Mouse (Mus musculus) left cerebral cortex, postnatal 4 days (tissue): Measurements from ENCODE around the gene Arhgef1. TPM values are rescaled to one million over a fixed set of nuclear protein-coding genes. Genes with fewer than 3 reads are reported as not detected.
A peak's percentile ranks its signal among the peaks of the same experiment; 100 is the strongest.

ENCODE experiments used
- DNase-seq: peaks from one replicate; pipeline ENCODE4 v3.0.0-alpha.2; 2022
- intact Hi-C: fragments of 180-260 bp; cut with DNase I; formaldehyde crosslinking; loops from one replicate; pipeline ENCODE4 v1.15.1; 2025
- total RNA-seq, 2 experiments: library from RNA; stranded (reverse); gene quantifications; 2 replicates each; pipeline ENCODE4 v1.2.3; 2021

The Arhgef1 gene
- total RNA-seq, 2 experiments from 2014 or later, result 143 to 147 TPM

DNA sequence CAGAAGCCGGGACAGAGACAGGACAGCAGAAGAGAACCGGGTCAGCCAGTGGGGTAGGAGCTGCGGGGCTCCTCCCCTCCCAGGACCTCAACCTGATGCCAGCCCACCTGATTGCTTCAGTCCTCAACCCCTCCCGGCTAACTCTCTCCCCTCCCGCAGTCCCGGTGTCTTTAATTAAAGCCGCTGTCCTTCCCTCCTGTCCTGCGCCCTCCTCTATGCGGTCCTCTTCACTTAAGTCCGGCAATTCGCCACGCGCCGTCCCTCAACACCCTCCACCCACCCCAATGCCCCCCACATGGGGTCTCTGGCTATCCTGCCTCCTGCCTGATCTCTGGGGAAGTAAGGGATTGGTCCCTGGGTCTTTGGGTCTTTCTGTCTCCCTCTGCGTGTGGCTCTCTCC, 28.9 kb downstream of the Arhgef1 start:
- intact Hi-C loops, result no loop called here
- no peak for DNase-seq

GRCm38 (mm10) chr7:24943641-24944040, 40.9 kb downstream of the Arhgef1 start:
- intact Hi-C loops, result no loop called here
- DNase-seq, result no peak

DNA sequence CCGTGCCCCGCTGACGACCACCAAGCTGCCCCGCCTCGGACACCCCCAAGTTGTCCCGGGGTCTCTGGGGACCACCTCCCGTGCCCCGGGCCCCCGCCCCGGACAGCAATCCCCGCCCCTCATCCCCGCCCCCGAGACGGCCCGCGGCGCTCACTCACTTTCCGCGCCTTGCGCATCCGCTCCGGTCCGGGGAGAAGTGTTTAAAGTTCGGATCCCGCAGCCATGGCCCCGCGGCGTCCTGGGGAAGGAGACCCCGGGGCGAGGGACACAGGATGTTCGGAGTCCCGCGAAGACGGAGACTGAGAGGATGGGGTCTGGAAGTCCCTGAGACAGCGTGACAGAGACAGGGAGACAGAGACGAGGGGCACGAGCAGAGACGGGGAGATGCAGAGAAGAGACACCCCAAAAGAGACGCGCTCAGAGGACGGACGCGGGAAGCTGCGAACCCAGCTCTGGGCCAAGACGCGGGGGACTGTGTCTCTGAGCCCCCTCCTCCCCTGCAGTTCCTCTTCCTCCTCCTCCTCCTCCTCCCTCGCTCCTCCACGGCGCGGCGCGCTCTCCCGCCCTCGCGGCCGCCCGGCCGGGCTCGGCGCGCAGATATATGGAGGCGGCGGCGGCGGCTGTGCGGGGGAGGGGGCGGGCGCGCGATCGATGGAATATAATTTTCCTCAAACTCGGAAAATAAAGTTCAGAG, 41.7 kb downstream of the Arhgef1 start, which contains the start of gene Gm4881:
Gene Gm4881 (minus strand): TSS at position 238 of the 694 bp plus-strand sequence.
- no peak for DNase-seq
- intact Hi-C loops, result no loop called here

- intact Hi-C loops, result no loop called here
- DNase-seq, result no peak
Observed at GRCm38 (mm10) chr7:24947316-24948048, 44.8 kb downstream of the Arhgef1 start.

- intact Hi-C loops, result no loop called here
- no peak for DNase-seq
Observed at GRCm38 (mm10) chr7:24948774-24949173, 46.1 kb downstream of the Arhgef1 start.

GRCm38 (mm10) chr7:24949958-24950623, 47.4 kb downstream of the Arhgef1 start:
- intact Hi-C loops, result no loop called here
- peak; percentile 85 for DNase-seq

GRCm38 (mm10) chr7:24953966-24954365, 51.3 kb downstream of the Arhgef1 start:
- intact Hi-C loops, result no loop called here
- DNase-seq, result no peak

GRCm38 (mm10) chr7:24954450-24954849, 51.7 kb downstream of the Arhgef1 start:
- intact Hi-C loops, result no loop called here
- no peak for DNase-seq

DNA sequence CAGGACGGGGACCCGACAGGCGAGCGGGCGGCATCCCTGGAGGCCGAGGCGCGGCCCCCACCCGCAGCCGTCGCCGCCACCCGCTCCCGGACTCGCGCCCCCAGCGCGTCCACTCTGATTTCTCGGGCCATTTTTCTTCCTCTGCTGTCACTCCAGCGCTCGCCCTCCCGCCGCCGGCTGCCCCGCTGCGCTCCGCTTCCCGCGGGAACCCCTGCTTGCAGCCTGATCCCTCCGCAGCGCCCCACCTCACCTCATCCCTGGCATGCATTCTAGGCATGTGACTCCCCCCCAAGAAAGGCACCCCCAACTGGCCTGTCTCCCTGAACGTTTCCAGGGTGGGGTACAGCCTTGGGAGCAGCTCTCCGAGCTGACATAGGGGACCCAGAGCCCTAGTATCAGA, 52.5 kb downstream of the Arhgef1 start:
- DNase-seq, result no peak
- intact Hi-C loops, result no loop called here

GRCm38 (mm10) chr7:24964288-24964687, 61.6 kb downstream of the Arhgef1 start:
- no peak for DNase-seq
- intact Hi-C loops, result no loop called here

GRCm38 (mm10) chr7:24964897-24965535, 62.3 kb downstream of the Arhgef1 start:
- DNase-seq, result peak; percentile 82
- intact Hi-C loops, result loop anchor here (5.0 kb wide), 1 partner anchor 73 kb away; no protein-coding TSS in a partner anchor

- intact Hi-C loops, result loop anchor here (5.0 kb wide), 1 partner anchor 76 kb away; no protein-coding TSS in a partner anchor
- no peak for DNase-seq
Observed at GRCm38 (mm10) chr7:24967966-24968365, 65.3 kb downstream of the Arhgef1 start.

DNA sequence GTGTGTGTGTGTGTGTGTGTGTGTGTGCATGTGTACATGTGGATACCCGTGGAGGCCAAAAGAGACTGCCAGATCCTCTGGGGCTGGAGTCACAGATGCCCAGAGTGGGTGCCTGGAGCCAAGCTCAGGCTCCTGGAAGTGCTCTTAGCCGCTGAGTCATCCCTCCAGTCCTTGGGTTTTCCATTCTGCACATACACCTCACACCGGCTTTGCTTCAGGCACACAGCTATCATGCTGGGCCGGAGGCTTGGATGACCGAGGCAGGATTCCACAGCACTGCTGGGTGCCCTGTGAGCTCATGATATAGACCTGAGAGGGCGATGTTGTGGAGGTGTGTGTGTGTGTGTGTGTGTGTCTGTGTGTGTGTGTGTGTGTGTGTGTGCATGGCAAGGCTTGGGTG, 65.8 kb downstream of the Arhgef1 start:
- intact Hi-C loops, result loop anchor here (5.0 kb wide), 1 partner anchor 76 kb away; no protein-coding TSS in a partner anchor
- no peak for DNase-seq

GRCm38 (mm10) chr7:24969805-24970204, 67.1 kb downstream of the Arhgef1 start:
- peak; percentile 56 for DNase-seq
- intact Hi-C loops, result loop anchor here (5.0 kb wide), 1 partner anchor 78 kb away; no protein-coding TSS in a partner anchor

- no peak for DNase-seq
- intact Hi-C loops, result no loop called here
Observed at GRCm38 (mm10) chr7:24970341-24970740, 67.6 kb downstream of the Arhgef1 start.

DNA sequence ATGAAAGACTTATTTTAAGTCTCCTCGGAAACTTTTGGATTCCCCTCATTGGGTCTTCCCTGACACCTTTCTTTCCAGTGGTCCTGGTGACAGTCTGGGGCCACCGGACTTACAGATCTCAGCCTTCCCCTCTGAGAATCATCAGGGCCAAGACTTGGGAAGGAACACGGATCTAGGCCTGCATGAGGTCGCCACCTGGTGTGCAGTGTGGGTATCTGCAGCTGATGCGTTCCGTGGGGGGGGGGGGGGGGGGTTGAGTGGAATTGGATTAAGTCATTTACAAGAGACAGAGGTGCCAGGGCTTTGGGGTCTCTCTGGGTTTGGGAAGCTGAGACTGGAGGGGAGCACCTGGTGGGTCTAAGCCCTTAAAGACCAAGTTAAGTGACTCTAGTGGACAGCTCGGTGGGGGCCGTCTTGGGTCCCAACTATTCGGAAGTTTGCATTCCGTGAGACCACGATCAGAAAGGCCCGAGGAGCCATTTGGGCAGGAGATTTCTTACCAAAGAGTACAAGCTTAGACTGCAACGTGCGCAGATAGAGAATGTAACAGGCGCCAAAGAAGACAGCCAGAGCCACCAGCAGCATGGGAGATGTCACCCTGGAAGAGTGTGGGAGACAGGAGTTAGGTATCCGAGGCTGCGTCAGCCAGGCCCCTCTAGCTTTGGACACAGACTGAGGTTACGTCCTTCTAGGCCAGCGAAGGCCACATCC, 68.7 kb downstream of the Arhgef1 start:
- peak; percentile 66 for DNase-seq
- intact Hi-C loops, result no loop called here

GRCm38 (mm10) chr7:24971972-24972893, 69.5 kb downstream of the Arhgef1 start, which contains the start of gene Rabac1:
TSS of gene Rabac1 (minus strand) at chr7:24972754.
- intact Hi-C loops, result no loop called here
- peak; percentile 88 for DNase-seq

- no peak for DNase-seq
- intact Hi-C loops, result no loop called here
Observed at GRCm38 (mm10) chr7:24973208-24973607, 70.5 kb downstream of the Arhgef1 start.

DNA sequence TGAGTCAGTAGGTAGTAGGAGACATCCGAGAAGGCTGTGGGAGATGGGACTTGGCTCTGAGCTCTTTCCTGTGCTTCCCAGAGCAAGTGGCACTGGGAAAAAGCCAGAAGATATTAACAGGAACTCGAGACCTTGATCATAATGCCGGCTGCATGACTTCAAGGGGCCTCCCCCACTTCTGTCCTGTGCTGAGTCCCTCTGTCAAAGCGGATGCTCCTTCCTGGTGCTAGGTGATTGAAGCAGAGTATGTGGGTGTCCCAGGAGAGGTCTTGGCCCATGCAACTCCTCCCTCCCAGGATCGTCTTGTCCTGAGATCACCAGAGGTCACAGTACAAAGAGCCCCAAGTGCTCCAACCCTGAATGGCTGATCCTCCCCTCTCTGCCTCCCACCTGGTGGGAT, 71.2 kb downstream of the Arhgef1 start:
- intact Hi-C loops, result no loop called here
- no peak for DNase-seq
